Mouse (Mus musculus): Measurements from ENCODE around the gene Tpx2. TPM values are rescaled to one million over a fixed set of nuclear protein-coding genes. Genes with fewer than 3 reads are reported as not detected.

Tpx2 gene
- polyA plus RNA-seq, 1 experiment from 2014 or later, result 15.1 TPM

DNA sequence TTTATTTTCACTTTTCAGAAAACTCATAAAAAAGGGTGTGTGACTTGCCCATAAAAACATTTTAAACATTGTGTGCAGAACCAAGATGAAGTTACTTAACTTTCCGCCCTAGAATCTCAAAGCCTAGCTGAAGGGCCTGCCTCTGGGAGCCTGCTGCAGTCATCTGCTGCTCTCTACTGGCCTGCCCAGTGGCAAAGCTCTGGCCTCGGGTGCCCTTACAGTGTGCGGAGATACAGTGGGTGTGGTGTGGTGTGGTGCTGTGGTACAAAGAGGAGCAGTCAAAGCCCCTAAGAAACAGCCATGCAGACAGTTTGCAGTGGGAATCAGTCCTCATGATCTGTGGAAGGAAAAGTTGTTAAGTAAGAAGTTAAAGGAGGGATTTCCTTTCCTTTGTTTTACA is 39.5 kb downstream of the Tpx2 start:
- no peaks in the 10 kb centered on the region for H3K4me1 ChIP-seq (replicated peaks)
- peaks cover 59% of the 10 kb centered on the region for H3K36me3 ChIP-seq
- no peaks in the 10 kb centered on the region for H3K27me3 ChIP-seq
- no peak overlapping the region for H3K4me3 ChIP-seq
- 90% methylated on average over 3 of the region's 3 CpGs for WGBS
- no peak overlapping the region for H3K27ac ChIP-seq (replicated peaks)
- no peaks in the 10 kb centered on the region for H3K9me3 ChIP-seq
- H3K9ac ChIP-seq, result no peak overlapping the region
- no peak overlapping the region for H3K4me2 ChIP-seq
- ATAC-seq (ENCODE audit: low read depth), result no peak

- Histone ChIP-seq H3K27ac (replicated peaks) (no peak overlapping the region), H3K4me3 (no peak overlapping the region), H3K9ac (no peak overlapping the region), H3K27me3 (no peaks in the 10 kb centered on the region), H3K9me3 (no peaks in the 10 kb centered on the region), H3K36me3 (peaks cover 71% of the 10 kb centered on the region), H3K4me1 (replicated peaks) (no peaks in the 10 kb centered on the region), H3K4me2 (no peak overlapping the region)
- ATAC-seq (ENCODE audit: low read depth), result no peak
- WGBS, result 89% methylated on average over 5 of the region's 5 CpGs
Observed at GRCm38 (mm10) chr2:152888774-152889173, 41.0 kb downstream of the Tpx2 start.

DNA sequence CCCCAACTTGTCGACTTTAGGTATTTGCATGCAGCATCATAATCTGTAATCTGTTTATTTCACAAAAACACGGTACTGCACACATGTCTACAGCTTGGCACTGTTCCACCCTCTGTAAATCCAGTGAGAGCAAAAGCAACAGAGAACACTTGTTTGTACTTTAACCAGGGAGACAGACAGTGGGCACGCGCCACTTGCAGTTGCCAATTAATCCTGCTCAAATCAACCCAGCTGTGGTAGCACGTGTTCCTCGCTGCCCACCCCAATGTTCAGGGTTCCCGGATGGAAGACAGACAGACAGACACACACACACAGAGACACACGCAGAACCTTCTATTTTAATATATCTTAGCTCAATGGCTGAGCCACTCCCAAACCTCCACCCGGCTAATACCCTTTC is 48.1 kb downstream of the Tpx2 start:
- Histone ChIP-seq H3K27ac (replicated peaks) (no peak overlapping the region), H3K4me1 (replicated peaks) (no peaks in the 10 kb centered on the region), H3K9me3 (no peaks in the 10 kb centered on the region), H3K9ac (no peak overlapping the region), H3K4me3 (no peak overlapping the region), H3K36me3 (peaks cover 43% of the 10 kb centered on the region), H3K27me3 (no peaks in the 10 kb centered on the region), H3K4me2 (no peak overlapping the region)
- no peak for ATAC-seq (ENCODE audit: low read depth)
- 91% methylated on average over 9 of the region's 9 CpGs for WGBS

DNA sequence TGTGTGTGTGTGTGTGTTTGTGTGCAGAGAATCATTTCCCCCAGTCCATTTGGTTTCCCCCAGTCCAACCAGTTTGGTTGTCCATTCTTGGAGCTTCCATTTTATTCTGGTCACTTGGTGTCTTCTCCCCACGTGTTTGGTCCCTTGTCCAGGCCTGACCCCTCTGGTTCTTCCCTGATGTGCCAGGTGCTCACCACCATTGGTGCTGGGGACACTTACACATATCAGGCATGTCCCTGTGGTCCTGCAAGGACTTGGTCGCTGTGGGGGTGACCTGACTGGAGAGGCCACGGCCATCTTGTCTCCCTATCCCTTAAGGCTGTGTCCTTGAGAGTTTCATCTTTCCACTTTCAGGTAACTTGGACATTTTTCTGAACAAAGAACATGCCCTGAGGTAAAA is 49.2 kb downstream of the Tpx2 start:
- no peak overlapping the region for H3K4me3 ChIP-seq

GRCm38 (mm10) chr2:152899011-152899410 is 51.2 kb downstream of the Tpx2 start:
- Histone ChIP-seq H3K4me1 (replicated peaks) (no peaks in the 10 kb centered on the region; the same call in 1 of the 2 replicates), H3K4me3 (no peak overlapping the region), H3K9me3 (no peaks in the 10 kb centered on the region), H3K27me3 (no peaks in the 10 kb centered on the region), H3K9ac (no peak overlapping the region), H3K4me2 (no peak overlapping the region), H3K36me3 (peaks cover 14% of the 10 kb centered on the region), H3K27ac (replicated peaks) (no peak overlapping the region)
- 84% methylated on average over 6 of the region's 6 CpGs for WGBS
- no peak for ATAC-seq (ENCODE audit: low read depth)

More for the DNA sequence above, 49.2 kb downstream of the Tpx2 start:
- Histone ChIP-seq H3K9ac (no peak overlapping the region), H3K27ac (replicated peaks) (no peak overlapping the region), H3K36me3 (peaks cover 34% of the 10 kb centered on the region), H3K9me3 (no peaks in the 10 kb centered on the region), H3K27me3 (no peaks in the 10 kb centered on the region), H3K4me1 (replicated peaks) (no peaks in the 10 kb centered on the region; the same call in 1 of the 2 replicates), H3K4me2 (no peak overlapping the region)
- ATAC-seq (ENCODE audit: low read depth), result no peak
- 86% methylated on average over 3 of the region's 3 CpGs for WGBS

GRCm38 (mm10) chr2:152901296-152901695 is 53.5 kb downstream of the Tpx2 start:
- Histone ChIP-seq H3K4me2 (no peak overlapping the region), H3K9me3 (no peaks in the 10 kb centered on the region), H3K4me1 (replicated peaks) (peaks cover under 1% of the 10 kb centered on the region; the same call in 1 of the 2 replicates), H3K36me3 (no peaks in the 10 kb centered on the region), H3K4me3 (no peak overlapping the region), H3K27ac (replicated peaks) (no peak overlapping the region), H3K9ac (no peak overlapping the region), H3K27me3 (no peaks in the 10 kb centered on the region)
- no peak for ATAC-seq (ENCODE audit: low read depth)
- 94% methylated on average over 15 of the region's 15 CpGs for WGBS

DNA sequence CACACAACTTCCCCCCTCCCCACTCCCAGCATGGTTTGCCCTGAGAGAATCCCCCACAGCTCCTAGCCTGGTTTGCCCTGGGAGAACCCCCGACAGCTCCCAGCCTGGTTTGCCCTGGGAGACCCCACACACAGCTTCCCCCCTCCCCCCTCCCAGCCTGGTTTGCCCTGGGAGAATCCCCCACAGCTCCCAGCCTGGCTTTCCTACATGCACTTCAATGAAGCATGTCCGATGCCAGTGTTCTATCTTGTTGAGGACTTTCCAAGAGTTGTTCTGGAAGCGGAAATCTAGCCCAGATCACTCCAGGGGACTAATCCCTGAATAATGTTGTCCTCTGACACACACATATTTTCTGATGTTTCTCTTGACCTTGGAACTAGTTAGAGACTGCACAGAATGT is 54.9 kb downstream of the Tpx2 start:
- no peaks in the 10 kb centered on the region for H3K27me3 ChIP-seq
- no peaks in the 10 kb centered on the region for H3K9me3 ChIP-seq
- H3K27ac ChIP-seq (replicated peaks), result no peak overlapping the region
- no peak for ATAC-seq (ENCODE audit: low read depth)
- no peak overlapping the region for H3K4me3 ChIP-seq
- no peak overlapping the region for H3K9ac ChIP-seq
- H3K4me1 ChIP-seq (replicated peaks), result peaks cover 13% of the 10 kb centered on the region; the same call in 1 of the 2 replicates
- no peaks in the 10 kb centered on the region for H3K36me3 ChIP-seq
- no peak overlapping the region for H3K4me2 ChIP-seq
- 44% methylated on average over 3 of the region's 3 CpGs for WGBS

DNA sequence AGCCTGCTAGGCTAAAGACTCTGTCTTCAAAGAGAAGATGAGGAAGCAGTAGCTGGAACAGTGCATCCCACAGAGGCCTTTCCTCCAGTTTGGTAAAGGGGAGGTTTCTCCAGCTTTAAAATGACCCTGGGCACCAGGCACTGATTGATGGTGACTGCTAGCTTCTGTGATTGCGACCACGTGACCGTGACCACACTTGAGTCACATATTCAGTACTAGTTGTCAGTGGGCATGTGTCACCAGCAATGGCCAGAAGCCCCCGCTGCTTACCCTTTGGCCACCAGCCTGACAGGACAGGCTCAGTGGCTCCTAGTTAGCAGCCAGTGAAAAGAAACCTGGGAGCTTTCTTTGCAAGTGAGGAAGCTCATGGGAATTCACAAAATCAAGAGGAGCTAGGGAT is 55.8 kb downstream of the Tpx2 start:
- Histone ChIP-seq H3K36me3 (no peaks in the 10 kb centered on the region), H3K4me3 (no peak overlapping the region), H3K9ac (no peak overlapping the region), H3K27ac (replicated peaks) (no peak overlapping the region), H3K27me3 (no peaks in the 10 kb centered on the region), H3K9me3 (no peaks in the 10 kb centered on the region), H3K4me2 (no peak overlapping the region), H3K4me1 (replicated peaks) (peaks cover 14% of the 10 kb centered on the region; the same call in 1 of the 2 replicates)
- 72% methylated on average over 4 of the region's 4 CpGs for WGBS
- no peak for ATAC-seq (ENCODE audit: low read depth)

- no peaks in the 10 kb centered on the region for H3K36me3 ChIP-seq
- H3K4me1 ChIP-seq (replicated peaks), result peaks cover 14% of the 10 kb centered on the region; the same call in 1 of the 2 replicates
- no peak for ATAC-seq (ENCODE audit: low read depth)
- 73% methylated on average over 5 of the region's 5 CpGs for WGBS
- H3K27me3 ChIP-seq, result no peaks in the 10 kb centered on the region
- H3K9me3 ChIP-seq, result no peaks in the 10 kb centered on the region
- H3K27ac ChIP-seq (replicated peaks), result no peak overlapping the region
- no peak overlapping the region for H3K4me3 ChIP-seq
- no peak overlapping the region for H3K9ac ChIP-seq
- no peak overlapping the region for H3K4me2 ChIP-seq
Observed at GRCm38 (mm10) chr2:152904127-152904643, 56.4 kb downstream of the Tpx2 start.

DNA sequence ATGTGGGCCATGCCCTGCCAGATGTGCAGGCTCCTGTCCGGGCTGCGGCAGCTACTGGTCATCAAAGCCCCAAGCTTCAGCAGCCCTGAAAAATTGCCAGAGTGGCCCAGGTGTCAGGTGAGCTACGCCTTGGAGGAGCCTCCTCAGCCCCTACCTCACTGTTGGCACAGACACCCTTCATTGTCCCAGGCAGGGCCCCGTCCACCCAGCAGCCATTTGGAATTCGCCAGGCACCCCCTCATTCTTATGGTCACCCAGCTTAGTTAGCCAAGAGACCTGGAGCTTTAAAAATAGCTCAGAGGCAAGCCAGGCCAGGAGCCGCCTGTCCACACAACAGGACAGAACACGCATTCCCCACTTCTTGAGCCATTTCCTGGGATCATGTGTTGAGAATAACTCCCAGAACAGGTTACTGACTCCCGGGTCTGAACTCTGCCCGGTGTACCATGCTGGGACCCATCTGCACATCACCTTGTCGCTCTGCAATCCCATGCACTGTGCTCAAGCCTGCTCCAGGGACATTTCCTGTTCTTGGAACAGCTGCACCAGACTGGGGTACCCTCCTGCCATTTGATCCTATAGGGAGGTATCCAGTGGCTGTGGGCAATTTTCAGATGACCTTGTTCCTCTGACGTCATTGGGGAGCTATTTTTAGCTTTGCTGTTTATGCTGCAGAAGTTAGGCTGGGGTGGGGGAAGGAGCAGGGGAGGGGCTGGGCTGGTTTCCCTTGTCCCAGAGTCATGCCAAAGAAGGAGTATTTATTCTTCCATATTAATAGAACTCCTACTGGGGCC is 57.5 kb downstream of the Tpx2 start:
- no peak for ATAC-seq (ENCODE audit: low read depth)
- Histone ChIP-seq H3K9me3 (no peaks in the 10 kb centered on the region), H3K36me3 (no peaks in the 10 kb centered on the region), H3K27ac (replicated peaks) (no peak overlapping the region), H3K4me2 (no peak overlapping the region), H3K4me1 (replicated peaks) (peaks cover 14% of the 10 kb centered on the region; the same call in 1 of the 2 replicates), H3K9ac (no peak overlapping the region), H3K4me3 (no peak overlapping the region), H3K27me3 (peaks cover 6% of the 10 kb centered on the region)
- 73% methylated on average over 11 of the region's 11 CpGs for WGBS

DNA sequence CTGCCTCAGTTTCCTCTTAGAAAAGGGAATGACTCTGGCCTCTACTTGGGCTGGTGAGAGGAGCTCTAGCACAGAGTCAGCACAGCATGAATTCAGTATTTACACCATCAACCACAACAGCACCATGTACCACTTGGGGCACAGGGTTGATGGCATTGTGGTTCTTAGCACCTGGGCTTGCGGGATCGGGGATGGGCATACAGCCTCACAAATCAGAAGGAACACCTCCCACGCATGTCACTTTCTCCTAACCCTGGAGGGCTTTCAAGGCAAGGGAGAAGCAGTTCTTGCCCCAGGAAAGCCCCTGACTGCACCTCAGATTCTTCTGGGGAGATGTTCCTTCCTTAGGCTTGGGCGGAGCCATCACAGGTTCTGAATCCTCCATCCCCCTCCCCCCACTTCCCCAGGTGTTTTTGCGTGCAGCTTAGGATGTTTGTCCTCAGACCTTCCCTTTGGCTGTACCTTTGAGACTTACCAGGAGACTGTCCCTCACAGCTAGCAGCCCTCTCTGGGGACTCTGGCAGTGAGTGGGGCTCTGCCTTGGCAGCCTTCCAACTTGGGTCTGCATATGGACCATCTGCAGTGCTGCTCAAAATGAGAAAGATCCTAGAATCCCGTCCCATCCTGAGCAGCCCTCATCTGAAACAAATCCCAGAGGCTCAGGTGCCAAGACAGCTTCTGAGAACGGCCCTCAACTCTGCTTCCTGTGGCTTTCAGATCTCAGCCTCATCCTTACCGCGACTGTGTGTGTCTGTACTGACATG is 58.7 kb downstream of the Tpx2 start:
- Histone ChIP-seq H3K4me1 (replicated peaks) (peaks cover 14% of the 10 kb centered on the region; the same call in 1 of the 2 replicates), H3K9ac (no peak overlapping the region), H3K4me3 (no peak overlapping the region), H3K4me2 (no peak overlapping the region), H3K36me3 (no peaks in the 10 kb centered on the region), H3K27ac (replicated peaks) (no peak overlapping the region), H3K9me3 (no peaks in the 10 kb centered on the region), H3K27me3 (peaks cover 18% of the 10 kb centered on the region)
- no peak for ATAC-seq (ENCODE audit: low read depth)
- WGBS, result 61% methylated on average over 9 of the region's 9 CpGs

Measured in neural tube, embryonic 13.5 days (tissue).